ENCODE assay signal across 13 mouse cellular contexts in the genomic region with DNA sequence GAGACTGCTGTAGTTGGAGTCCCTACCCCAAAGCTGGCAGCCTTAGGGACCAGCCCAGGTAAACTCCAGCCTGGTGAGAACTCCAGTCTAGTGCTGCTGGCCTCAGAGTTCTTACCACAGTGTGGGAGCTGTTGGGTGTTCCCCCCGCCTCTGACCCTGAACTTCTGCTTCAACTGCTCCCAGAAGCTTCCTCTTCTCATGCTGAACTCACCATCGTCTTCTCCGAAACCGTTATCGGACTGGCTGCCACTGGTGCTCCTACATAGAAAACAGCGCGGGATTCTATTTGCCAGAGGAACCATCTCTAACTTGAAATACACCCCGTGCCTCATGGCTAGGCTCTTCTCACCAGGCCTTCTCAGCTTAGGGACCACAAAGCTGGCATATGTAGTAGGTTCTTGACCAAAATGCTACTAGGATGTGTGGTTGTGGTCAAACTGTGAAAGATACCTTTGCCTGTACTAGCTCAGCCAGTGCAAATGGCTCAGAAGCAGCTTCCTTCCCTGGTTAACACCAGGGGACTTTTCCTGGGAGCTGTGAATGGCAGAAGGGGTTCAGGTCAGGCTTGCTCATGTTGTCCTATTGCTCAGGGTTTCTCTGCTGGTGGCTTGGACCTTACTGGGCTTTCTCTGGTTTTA. TPM values are rescaled to one million over a fixed set of nuclear protein-coding genes. Genes with fewer than 3 reads are reported as not detected.
DNase-seq lines count a peak whose midpoint lies in the region; ATAC-seq and TF ChIP-seq lines count a peak whose summit lies in the region.
"Had no signal": no experiment of that assay in that cellular context is flagged by ENCODE, and none has a peak within 500 bp of the region (broad histone marks: within the 10 kb centered on the region; RNA-seq: fewer than 3 reads in every experiment).

No protein-coding gene starts in this region.

- no peaks in the 10 kb centered on the region for H3K9me3 ChIP-seq in liver, embryonic 13.5 days (replicated peaks)
- H3K9me3 ChIP-seq in hindbrain, embryonic 11.5 days (ENCODE audit: control insufficient read depth, low read length), result no peaks in the 10 kb centered on the region
- H3K9me3 ChIP-seq: forebrain, embryonic 12.5 days; limb, embryonic 15.5 days had no signal

- peaks cover 15% of the 10 kb centered on the region for H3K36me3 ChIP-seq in liver, embryonic 13.5 days
- H3K36me3 ChIP-seq in splenic B cell, adult 2 months (ENCODE audit: control insufficient read depth, insufficient read depth, low read length, poor library complexity, severe bottlenecking), result no peaks in the 10 kb centered on the region
- no peaks in the 10 kb centered on the region for H3K36me3 ChIP-seq in hindbrain, embryonic 11.5 days (ENCODE audit: control insufficient read depth, insufficient read depth, low read length)

- no peak for TF ChIP-seq CTCF in bone marrow macrophage, adult 2 months (IDR thresholded peaks at IDR 0.05; ENCODE audit: low read depth, low read length)

- no peaks in the 10 kb centered on the region for H3K27me3 ChIP-seq in liver, embryonic 13.5 days
- no peaks in the 10 kb centered on the region for H3K27me3 ChIP-seq in splenic B cell, adult 2 months (ENCODE audit: control insufficient read depth, insufficient read depth, low read length, poor library complexity, severe bottlenecking)
- no peaks in the 10 kb centered on the region for H3K27me3 ChIP-seq in hindbrain, embryonic 11.5 days (ENCODE audit: control insufficient read depth, insufficient read depth, low read length)
- H3K27me3 ChIP-seq: forebrain, embryonic 12.5 days; limb, embryonic 15.5 days; Patski had no signal

- TF ChIP-seq POLR2A in bone marrow macrophage, adult 2 months (IDR thresholded peaks at IDR 0.05; ENCODE audit: borderline replicate concordance, low read depth, low read length), result no peak

- peak overlapping the region; percentile 37 for H3K4me3 ChIP-seq in bone marrow macrophage, adult 2 months (ENCODE audit: insufficient read depth, low read length)
- H3K4me3 ChIP-seq in liver, embryonic 13.5 days (replicated peaks), result no peak overlapping the region
- no peak overlapping the region for H3K4me3 ChIP-seq in hindbrain, embryonic 11.5 days (ENCODE audit: low read depth, low read length)
- H3K4me3 ChIP-seq: forebrain, embryonic 12.5 days; limb, embryonic 15.5 days had no signal

- 0 out of 2 replicates have a peak, but pooled peaks have one; percentile 18 for ATAC-seq in liver, embryonic 13.5 days (ENCODE audit: low read depth)
- ATAC-seq in hindbrain, embryonic 11.5 days (ENCODE audit: low FRiP score), result no peak
- ATAC-seq: Patski had no signal

- H3K4me2 ChIP-seq in liver, embryonic 13.5 days, result peak overlapping the region; percentile 25
- H3K4me2 ChIP-seq in hindbrain, embryonic 11.5 days (replicated peaks; ENCODE audit: low read depth, low read length), result no peak overlapping the region
- H3K4me2 ChIP-seq: forebrain, embryonic 12.5 days; hindbrain, embryonic 14.5 days; limb, embryonic 15.5 days had no signal

- peaks cover 91% of the 10 kb centered on the region for H3K4me1 ChIP-seq in bone marrow macrophage, adult 2 months (ENCODE audit: control insufficient read depth, insufficient read depth, low read length)
- peaks cover 99% of the 10 kb centered on the region for H3K4me1 ChIP-seq in liver, embryonic 13.5 days (replicated peaks)
- no peaks in the 10 kb centered on the region for H3K4me1 ChIP-seq in hindbrain, embryonic 11.5 days (replicated peaks; ENCODE audit: control insufficient read depth, insufficient read depth, low read length)

- 22% methylated on average over 8 of the region's 8 CpGs for WGBS in liver, embryonic 13.5 days (ENCODE audit: insufficient replicate concordance)
- WGBS in hindbrain, embryonic 11.5 days, result 92% methylated on average over 8 of the region's 8 CpGs

- H3K9ac ChIP-seq in liver, embryonic 13.5 days, result peak overlapping the region; percentile 48; the same call in 1 of the 2 replicates
- no peak overlapping the region for H3K9ac ChIP-seq in hindbrain, embryonic 11.5 days (ENCODE audit: low read depth, low read length)
- H3K9ac ChIP-seq: forebrain, embryonic 12.5 days; hindbrain, embryonic 14.5 days; limb, embryonic 15.5 days had no signal

- DNase-seq in lung, postnatal 4 days, result peak; percentile 42 to 51
- DNase-seq in lung, postnatal 10 days, result no peak
- no peak for DNase-seq in liver, embryonic 13.5 days
- peak; percentile 52 for DNase-seq in splenic B cell, adult 2 months (ENCODE audit: low read depth, low spot score)
- no peak for DNase-seq in right cerebral cortex, adult 18-20 months
- no peak for DNase-seq in cerebellum, postnatal 4 days (ENCODE audit: low spot score in 2 of 2)
- no peak for DNase-seq in hindbrain, embryonic 11.5 days (ENCODE audit: low spot score)
- DNase-seq: right cerebral cortex, postnatal 4 days had no signal

- H3K27ac ChIP-seq in bone marrow macrophage, adult 2 months (ENCODE audit: insufficient read depth, low read depth, low read length), result peak overlapping the region; percentile 95
- peak overlapping the region; percentile 74 for H3K27ac ChIP-seq in liver, embryonic 13.5 days
- H3K27ac ChIP-seq in hindbrain, embryonic 11.5 days (ENCODE audit: low read depth, low read length), result no peak overlapping the region
- H3K27ac ChIP-seq: forebrain, embryonic 12.5 days; hindbrain, embryonic 14.5 days; limb, embryonic 15.5 days had no signal

RNA-seq across cellular contexts. Expression of gene Capzb, which starts 7.1 kb away (rescaled TPM):
- polyA plus RNA-seq in bone marrow macrophage, adult 2 months (2012; ENCODE audit: insufficient read depth, insufficient read length, missing spikeins), result 483 and 496 TPM in 2 replicates
- 173 and 198 TPM in 2 replicates for polyA plus RNA-seq in liver, embryonic 13.5 days (2015; fragmentation: Nextera tagmentation; extraction: Ambion mirVana)
- polyA plus RNA-seq in hindbrain, embryonic 11.5 days (2014; fragmentation: Nextera tagmentation; extraction: Ambion mirVana), result 239 and 255 TPM in 2 replicates

Comparison
In these comparisons a context has a peak if more than half of its experiments do, and no peak if none do; other contexts are left out.
1. DNase-seq: peak in lung, postnatal 4 days (2 of 2) and splenic B cell, adult 2 months (single experiment); none in lung, postnatal 10 days (single experiment), liver, embryonic 13.5 days (single experiment), right cerebral cortex, adult 18-20 months (single experiment), cerebellum, postnatal 4 days (0 of 2) and hindbrain, embryonic 11.5 days (single experiment).